Mouse (Mus musculus) hindbrain, embryonic 11.5 days (tissue): ENCODE measurements around the gene Nav1. TPM values are rescaled to one million over a fixed set of nuclear protein-coding genes. Genes with fewer than 3 reads are reported as not detected.

ENCODE experiments used
- ATAC-seq: fragments of 200-750 bp; cut with Nextera tagmentation; 2 replicates; pipeline ENCODE4 v1.8.0; 2017; ENCODE audit warnings: mild to moderate bottlenecking, moderate TSS enrichment, moderate library complexity; ENCODE audit not compliant: low FRiP score
- DNase-seq: peaks from one replicate; pipeline ENCODE4 v3.0.0-alpha.2; 2015; ENCODE audit warnings: low spot score
- H3K27ac ChIP-seq: fragments of 300-500 bp; sonication (generic); 2 replicates; pipeline ENCODE4 v1.5.1; 2014; ENCODE audit warnings: mild to moderate bottlenecking, low read depth, low read length
- H3K27me3 ChIP-seq: fragments of 300-500 bp; sonication (generic); 2 replicates; pipeline ENCODE4 v1.6.1; 2014; ENCODE audit warnings: mild to moderate bottlenecking, low read length, moderate library complexity, mixed read lengths; ENCODE audit not compliant: control insufficient read depth, insufficient read depth
- H3K36me3 ChIP-seq: fragments of 300-500 bp; sonication (generic); 2 replicates; pipeline ENCODE4 v1.6.1; 2014; ENCODE audit warnings: mild to moderate bottlenecking, low read length, moderate library complexity, mixed read lengths; ENCODE audit not compliant: control insufficient read depth, insufficient read depth
- H3K4me1 ChIP-seq: fragments of 300-500 bp; sonication (generic); replicated peaks from 2 replicates; pipeline ENCODE4 v1.6.1; 2014; ENCODE audit warnings: low read length, mixed read lengths; ENCODE audit not compliant: control insufficient read depth, insufficient read depth
- H3K4me2 ChIP-seq: fragments of 300-500 bp; sonication (generic); replicated peaks from 2 replicates; pipeline ENCODE4 v1.6.1; 2014; ENCODE audit warnings: mild to moderate bottlenecking, low read depth, low read length
- H3K4me3 ChIP-seq: fragments of 300-500 bp; sonication (generic); 2 replicates; pipeline ENCODE4 v1.5.1; 2014; ENCODE audit warnings: low read depth, low read length
- H3K9ac ChIP-seq: fragments of 300-500 bp; sonication (generic); 2 replicates; pipeline ENCODE4 v1.6.1; 2014; ENCODE audit warnings: low read depth, low read length
- H3K9me3 ChIP-seq: fragments of 300-500 bp; sonication (generic); 2 replicates; pipeline ENCODE4 v1.6.1; 2016; ENCODE audit warnings: low read length; ENCODE audit not compliant: control insufficient read depth
- WGBS: fragments of 180-500 bp; shearing (Covaris S2); extraction: QIAGEN DNeasy Blood & Tissue Kit; methylation state at CpG from one replicate; pipeline ENCODE4 v1.1.7; 2014; 5-methylcytosine and 5-hydroxymethylcytosine counted together
- polyA plus RNA-seq: library from polyadenylated mRNA; unstranded; fragments of >200 nt; fragmentation: Nextera tagmentation; extraction: Ambion mirVana; gene quantifications from 2 replicates; pipeline ENCODE4 v1.2.1, GENCODE M21; 2014

Nav1 gene
- polyA plus RNA-seq, result 16.9 and 21.0 TPM in 2 replicates

DNA sequence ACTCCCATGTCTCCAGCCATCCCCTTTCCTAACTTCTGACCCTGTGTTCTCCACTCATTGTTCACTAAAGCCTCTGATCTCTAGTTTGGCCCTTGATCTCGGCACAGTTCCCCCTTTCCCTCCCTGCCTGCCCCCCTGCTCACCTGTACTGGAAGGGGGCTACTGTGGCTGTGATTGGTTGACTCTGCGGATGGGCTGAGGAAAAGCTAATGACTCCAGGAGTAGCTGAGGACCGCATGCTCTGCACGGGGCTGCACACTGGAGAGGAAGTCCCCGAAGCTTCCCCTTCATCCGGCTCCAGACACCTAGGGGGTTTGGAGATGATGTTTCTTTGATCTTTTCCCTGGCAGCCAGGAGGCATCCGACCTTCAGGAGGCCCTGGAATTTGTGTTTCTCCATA lies at the start of gene Nav1:
Gene Nav1, minus strand, starts transcription at position 277 of the 400 bp plus-strand sequence.
- no peaks in the 10 kb centered on the region for H3K9me3 ChIP-seq

DNA sequence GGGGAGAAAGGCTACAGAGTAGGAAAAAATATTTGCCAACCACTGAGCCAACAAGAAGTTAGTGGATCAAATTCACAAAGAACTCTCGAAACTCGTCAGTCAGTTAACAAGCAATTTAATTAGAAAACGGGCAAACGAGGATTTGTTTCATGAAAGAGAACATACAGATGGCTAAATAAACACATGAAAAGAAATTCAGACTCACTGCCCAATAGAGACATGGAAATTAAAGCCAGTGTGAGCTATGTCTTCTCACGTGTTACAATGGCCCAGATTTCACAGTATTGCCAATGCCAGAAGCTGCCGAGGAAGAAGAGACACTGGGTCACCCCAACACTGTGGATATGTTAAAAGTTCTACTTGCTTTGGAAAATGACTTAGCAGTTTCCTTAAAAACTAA lies 46.8 kb upstream of the Nav1 start:
- WGBS, result 87% methylated on average over 6 of the region's 6 CpGs
- H3K36me3 ChIP-seq, result no peaks in the 10 kb centered on the region

More for the DNA sequence above, at the start of gene Nav1:
- 43% methylated on average over 7 of the region's 7 CpGs for WGBS
- Histone ChIP-seq H3K36me3 (no peaks in the 10 kb centered on the region), H3K9ac (no peak within 1 kb of the TSS), H3K4me2 (no peak within 1 kb of the TSS), H3K4me1 (peaks cover 8% of the 10 kb centered on the region), H3K4me3 (no peak within 1 kb of the TSS), H3K27me3 (no peaks in the 10 kb centered on the region), H3K27ac (no peak within 1 kb of the TSS)
- ATAC-seq (no peak), DNase-seq (no peak)

DNA sequence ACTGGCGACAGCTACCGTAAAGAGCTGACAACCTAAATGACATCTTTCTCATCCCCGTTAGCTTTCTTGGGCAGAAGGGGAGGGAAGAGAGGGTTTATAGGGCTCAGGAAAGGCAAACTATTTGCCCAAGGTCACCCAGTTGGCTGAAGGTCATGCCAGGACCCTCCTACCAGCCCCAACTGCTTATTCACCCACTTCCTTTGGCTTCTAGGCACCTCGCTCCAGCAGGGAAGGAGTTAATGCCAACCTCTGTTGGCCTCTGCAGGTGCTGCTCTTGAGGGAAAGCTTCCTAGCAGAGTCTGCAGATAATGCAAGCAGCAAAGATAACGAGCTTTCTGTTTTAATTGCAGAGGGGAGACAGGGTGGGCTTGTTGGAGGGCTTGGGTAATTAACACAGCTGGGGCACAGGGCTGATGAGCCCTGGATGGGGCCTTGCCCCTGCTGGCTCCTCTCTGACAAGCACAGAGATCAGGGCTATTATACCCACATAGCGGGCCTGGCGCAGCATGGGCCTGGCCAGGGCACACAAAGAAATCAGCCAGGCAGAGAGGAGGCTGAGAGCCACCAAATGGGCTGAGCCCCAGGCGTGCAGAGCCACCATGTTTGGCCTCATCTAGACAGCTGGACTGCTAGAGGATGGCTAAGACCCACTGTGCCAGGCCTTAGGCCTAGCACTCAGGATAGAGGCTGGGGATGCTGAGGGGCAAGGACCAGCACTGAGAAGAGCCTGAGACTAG lies 38.5 kb upstream of the Nav1 start:
- Histone ChIP-seq H3K4me1 (no peaks in the 10 kb centered on the region), H3K4me2 (no peak overlapping the region), H3K9me3 (no peaks in the 10 kb centered on the region), H3K27ac (peak overlapping the region; percentile 47), H3K36me3 (no peaks in the 10 kb centered on the region), H3K4me3 (no peak overlapping the region), H3K27me3 (no peaks in the 10 kb centered on the region), H3K9ac (no peak overlapping the region)
- DNase-seq, result peak; percentile 23
- ATAC-seq, result peak; percentile 81
- 66% methylated on average over 8 of the region's 8 CpGs for WGBS

More for the DNA sequence above, 46.8 kb upstream of the Nav1 start:
- no peaks in the 10 kb centered on the region for H3K9me3 ChIP-seq
- DNase-seq (no peak), ATAC-seq (no peak)
- H3K4me2 ChIP-seq, result no peak overlapping the region
- no peaks in the 10 kb centered on the region for H3K27me3 ChIP-seq
- no peak overlapping the region for H3K4me3 ChIP-seq
- no peak overlapping the region for H3K9ac ChIP-seq
- no peak overlapping the region for H3K27ac ChIP-seq
- no peaks in the 10 kb centered on the region for H3K4me1 ChIP-seq

DNA sequence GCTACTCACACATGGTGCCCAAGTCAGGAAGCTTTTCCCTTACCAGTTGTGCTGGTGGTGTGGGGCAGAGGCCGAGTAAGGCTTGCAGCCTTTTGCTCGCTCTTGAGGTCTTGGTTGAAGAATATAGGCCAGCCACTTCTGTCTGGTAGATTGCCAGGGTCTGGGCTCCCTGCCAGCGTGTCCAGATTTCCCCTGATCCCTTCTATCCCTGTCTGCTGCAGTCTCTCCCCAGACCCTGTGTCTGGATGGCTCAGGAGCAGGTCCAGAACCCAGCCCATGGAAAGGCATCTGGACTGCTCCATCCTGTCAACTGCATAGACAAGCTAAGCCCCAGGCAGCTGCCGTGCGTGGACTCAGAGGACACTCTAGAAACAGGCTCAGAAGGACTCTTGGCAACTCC lies 37.0 kb upstream of the Nav1 start:
- H3K27ac ChIP-seq, result no peak overlapping the region
- H3K4me1 ChIP-seq, result no peaks in the 10 kb centered on the region
- 84% methylated on average over 5 of the region's 5 CpGs for WGBS
- H3K4me3 ChIP-seq, result no peak overlapping the region
- H3K27me3 ChIP-seq, result no peaks in the 10 kb centered on the region
- no peak overlapping the region for H3K9ac ChIP-seq
- ATAC-seq, result no peak
- H3K36me3 ChIP-seq, result no peaks in the 10 kb centered on the region
- H3K9me3 ChIP-seq, result no peaks in the 10 kb centered on the region
- no peak for DNase-seq
- no peak overlapping the region for H3K4me2 ChIP-seq

DNA sequence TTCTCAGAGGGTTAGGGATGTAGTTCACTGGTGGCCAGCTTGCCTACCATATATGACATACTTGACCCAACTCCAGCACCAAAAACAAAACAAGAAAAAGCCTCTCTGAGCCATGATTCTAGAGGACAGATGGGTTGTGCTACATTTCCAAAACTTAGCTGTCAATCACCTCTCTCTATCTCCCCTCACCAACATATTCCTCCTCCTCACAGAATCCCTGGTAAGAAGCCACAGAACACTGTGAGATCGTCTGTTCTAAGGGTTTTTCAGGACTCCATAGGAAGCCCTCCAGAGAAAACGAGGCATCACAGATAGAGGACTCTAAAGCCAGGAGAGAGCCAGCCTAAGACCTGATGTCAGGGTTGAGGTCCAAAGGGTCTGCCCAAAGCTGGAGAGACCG lies 36.6 kb upstream of the Nav1 start:
- DNase-seq (no peak), ATAC-seq (no peak)
- Histone ChIP-seq H3K4me1 (no peaks in the 10 kb centered on the region), H3K9me3 (no peaks in the 10 kb centered on the region), H3K36me3 (no peaks in the 10 kb centered on the region), H3K4me2 (no peak overlapping the region), H3K9ac (no peak overlapping the region), H3K4me3 (no peak overlapping the region), H3K27me3 (no peaks in the 10 kb centered on the region), H3K27ac (no peak overlapping the region)
- 76% methylated on average over 3 of the region's 3 CpGs for WGBS

DNA sequence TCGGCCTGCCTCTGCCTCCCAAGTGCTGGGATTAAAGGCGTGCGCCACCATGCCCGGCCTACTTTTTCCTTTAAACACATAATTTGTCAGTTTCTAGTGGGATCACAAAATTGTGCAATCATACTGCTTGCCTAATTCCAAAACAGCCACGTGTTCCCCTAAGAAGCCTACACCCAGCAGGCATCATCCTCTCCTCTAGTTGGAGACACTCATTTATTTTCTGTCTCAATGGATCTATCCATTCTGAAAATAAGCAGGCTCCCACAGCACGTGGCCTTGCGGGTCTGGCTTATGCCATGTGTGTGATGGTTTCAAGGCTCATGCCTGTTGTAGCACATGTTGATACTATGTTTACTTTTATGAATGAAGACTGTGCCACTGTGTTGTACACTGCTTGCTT lies 32.8 kb upstream of the Nav1 start:
- no peak overlapping the region for H3K4me3 ChIP-seq
- H3K4me2 ChIP-seq, result no peak overlapping the region
- no peaks in the 10 kb centered on the region for H3K9me3 ChIP-seq
- H3K9ac ChIP-seq, result no peak overlapping the region
- H3K27ac ChIP-seq, result no peak overlapping the region
- peaks cover 5% of the 10 kb centered on the region; the same call in 1 of the 2 replicates for H3K4me1 ChIP-seq
- H3K36me3 ChIP-seq, result no peaks in the 10 kb centered on the region
- ATAC-seq, result no peak
- no peaks in the 10 kb centered on the region for H3K27me3 ChIP-seq
- no peak for DNase-seq
- WGBS, result 94% methylated on average over 7 of the region's 7 CpGs

DNA sequence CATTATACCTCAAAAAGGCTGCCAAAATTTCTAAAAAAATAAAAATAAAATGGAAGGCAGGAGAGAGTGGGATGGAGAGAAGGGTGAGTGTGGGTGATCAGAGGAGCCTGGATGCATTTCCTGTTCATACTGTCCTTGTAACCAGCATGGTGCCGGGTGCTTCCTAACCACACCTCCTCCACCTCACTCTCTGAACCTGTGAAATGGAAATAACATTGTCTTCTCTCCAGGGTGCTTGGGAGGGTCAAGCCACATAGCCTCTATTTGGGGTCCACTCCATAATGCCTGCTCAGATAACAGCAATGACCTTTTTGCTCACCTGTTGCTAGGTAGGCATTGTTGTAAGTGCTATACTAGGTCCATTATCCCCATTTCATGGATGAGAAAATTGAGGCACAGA lies 32.0 kb upstream of the Nav1 start:
- DNase-seq (no peak), ATAC-seq (no peak)
- H3K4me3 ChIP-seq, result no peak overlapping the region
- H3K27ac ChIP-seq, result no peak overlapping the region
- H3K9me3 ChIP-seq, result no peaks in the 10 kb centered on the region
- H3K27me3 ChIP-seq, result no peaks in the 10 kb centered on the region
- WGBS, result 83% methylated on average over 1 of the region's 1 CpGs
- H3K9ac ChIP-seq, result no peak overlapping the region
- H3K4me1 ChIP-seq, result peaks cover 5% of the 10 kb centered on the region; the same call in 1 of the 2 replicates
- H3K36me3 ChIP-seq, result no peaks in the 10 kb centered on the region
- no peak overlapping the region for H3K4me2 ChIP-seq

DNA sequence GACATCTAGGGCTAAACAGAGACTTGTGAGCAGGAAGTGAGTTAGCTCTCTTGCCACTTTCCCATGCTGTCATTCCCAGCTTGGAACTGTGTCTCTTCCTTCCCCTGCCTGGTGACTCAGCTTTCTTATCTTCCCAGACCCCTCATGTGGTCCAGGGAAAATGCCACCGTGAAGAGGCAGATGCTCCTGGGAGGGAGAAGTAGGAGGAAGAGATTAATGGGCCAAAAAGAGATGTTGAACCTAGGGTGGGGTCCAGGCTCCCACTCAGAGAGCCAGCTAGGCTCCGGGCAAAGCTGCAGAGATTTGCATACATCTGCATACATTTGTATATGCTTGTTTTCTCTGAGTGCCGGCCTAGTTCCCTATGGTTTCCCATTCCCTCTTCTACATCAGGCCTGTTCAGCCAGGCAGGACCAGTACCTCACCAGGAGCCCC lies 30.5 kb upstream of the Nav1 start:
- Histone ChIP-seq H3K27me3 (no peaks in the 10 kb centered on the region), H3K36me3 (no peaks in the 10 kb centered on the region), H3K9ac (no peak overlapping the region), H3K4me1 (peaks cover 5% of the 10 kb centered on the region; the same call in 1 of the 2 replicates), H3K27ac (0 out of 2 replicates have a peak overlapping the region, but pooled peaks have one; percentile 30), H3K4me2 (no peak overlapping the region), H3K4me3 (no peak overlapping the region), H3K9me3 (no peaks in the 10 kb centered on the region)
- 6% methylated on average over 3 of the region's 3 CpGs for WGBS
- no peak for ATAC-seq
- DNase-seq, result no peak

DNA sequence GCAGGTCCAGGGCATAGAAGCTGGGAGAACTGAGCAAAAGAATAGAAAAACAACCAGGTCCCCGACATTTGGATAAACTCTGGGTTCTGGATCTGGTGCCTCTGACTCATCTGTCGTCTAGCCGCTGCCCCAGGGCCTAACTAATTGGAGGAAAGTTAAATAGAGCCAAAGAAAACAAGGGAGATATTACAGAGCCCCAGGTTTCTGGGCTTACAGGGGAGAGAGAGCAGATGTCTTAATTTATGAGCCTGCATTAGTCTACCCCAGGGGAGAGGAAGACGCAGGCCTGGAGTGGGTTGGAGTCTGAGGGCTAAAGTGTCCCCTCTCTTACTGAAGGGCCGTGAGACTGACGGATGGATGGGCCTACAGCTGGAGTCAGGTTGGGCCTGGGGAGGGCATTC lies 29.0 kb upstream of the Nav1 start:
- peak; percentile 45; the same call in 1 of the 2 replicates for ATAC-seq
- no peak for DNase-seq
- H3K4me2 ChIP-seq, result no peak overlapping the region
- H3K27me3 ChIP-seq, result no peaks in the 10 kb centered on the region
- no peaks in the 10 kb centered on the region for H3K9me3 ChIP-seq
- no peaks in the 10 kb centered on the region for H3K36me3 ChIP-seq
- WGBS, result 56% methylated on average over 6 of the region's 6 CpGs
- H3K27ac ChIP-seq, result no peak overlapping the region; the same call in 1 of the 2 replicates
- H3K9ac ChIP-seq, result no peak overlapping the region
- H3K4me3 ChIP-seq, result no peak overlapping the region
- H3K4me1 ChIP-seq, result peaks cover 5% of the 10 kb centered on the region; the same call in 1 of the 2 replicates
